Mouse (Mus musculus) right cerebral cortex, postnatal 10 days (tissue): ENCODE measurements at regions not wholly inside any gene's neighbourhood (a gene's known extent, or its start where the extent isn't known, plus 50 kb on each side); places are given as distances from the start of the nearest gene placed in this dataset.

Source experiments
- DNase-seq, 2 experiments: peaks; one replicate each; pipeline ENCODE4 v3.0.0; 2021; ENCODE audit warnings: low spot score in 2 of 2

- DNase-seq, result no peak
Observed at GRCm38 (mm10) chr6:135610504-135611096, 248.3 kb downstream of the Emp1 start.

DNA sequence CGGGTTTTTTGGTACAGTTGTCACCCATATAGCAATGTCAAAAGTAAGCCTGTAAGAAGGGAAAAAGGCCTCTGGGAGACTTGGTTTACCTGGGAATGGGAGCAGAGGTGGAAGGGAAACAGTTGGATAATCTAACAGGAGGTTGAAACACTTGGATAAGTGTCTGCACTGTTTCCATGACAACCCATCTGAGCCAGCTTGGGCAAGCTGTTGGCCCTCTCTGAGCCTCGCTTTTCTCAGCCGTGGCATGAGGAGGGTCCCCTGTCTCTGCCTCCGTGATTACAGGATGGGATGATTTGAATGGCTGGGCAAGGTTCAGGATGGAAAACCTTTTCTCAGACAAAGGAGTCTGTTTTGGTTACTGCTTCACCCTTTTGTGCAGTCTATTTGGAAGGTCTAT lies 265.6 kb downstream of the Emp1 start:
- peak; percentile 63 to 71 for DNase-seq

DNA sequence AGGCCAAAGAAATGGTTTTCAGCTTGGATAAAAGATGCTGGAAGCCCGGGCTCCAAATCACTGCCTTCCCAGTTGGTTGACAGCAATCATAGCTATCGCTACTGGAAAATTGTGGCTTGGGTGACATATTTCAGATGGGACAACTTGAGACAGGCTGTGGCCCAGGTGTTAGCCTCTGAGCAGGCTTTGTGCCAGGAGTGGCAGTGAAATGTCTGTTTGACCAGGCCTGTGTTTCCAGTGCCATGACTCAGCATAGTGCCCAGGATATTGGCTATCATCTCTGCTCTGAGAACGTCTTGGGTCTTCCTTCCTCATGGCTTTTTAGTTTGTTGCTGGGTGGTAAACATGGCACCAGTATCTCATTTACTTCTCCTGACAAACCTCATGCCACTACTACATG lies 266.9 kb downstream of the Emp1 start:
- DNase-seq, result no peak

DNA sequence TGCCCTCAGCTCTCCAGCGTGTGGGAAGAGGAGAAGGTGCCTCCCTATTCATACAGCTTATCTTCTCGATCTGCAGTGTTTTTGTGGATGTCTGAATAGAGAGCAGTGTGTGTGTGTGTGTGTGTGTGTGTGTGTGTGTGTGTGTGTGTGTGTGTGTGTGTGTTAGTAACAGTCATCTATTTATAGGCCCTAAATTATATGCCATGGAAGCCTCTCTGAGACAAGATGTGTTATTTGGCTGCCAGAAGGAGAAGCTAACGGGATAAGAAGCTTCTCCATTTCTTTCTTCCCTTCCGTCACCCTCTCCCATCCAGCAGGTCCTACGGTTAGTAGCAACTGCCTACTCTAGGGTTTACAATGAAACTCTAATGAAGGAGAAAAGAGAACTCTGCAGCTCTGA lies 270.3 kb downstream of the Emp1 start:
- peak in 1 of 2 experiments; percentile 48 for DNase-seq

GRCm38 (mm10) chr6:135636648-135637047 lies 274.3 kb downstream of the Emp1 start:
- peak; percentile 88 to 93 for DNase-seq

GRCm38 (mm10) chr6:135642711-135643110 lies 280.4 kb downstream of the Emp1 start:
- no peak for DNase-seq

GRCm38 (mm10) chr6:135646177-135646576 lies 283.8 kb downstream of the Emp1 start:
- no peak for DNase-seq

DNA sequence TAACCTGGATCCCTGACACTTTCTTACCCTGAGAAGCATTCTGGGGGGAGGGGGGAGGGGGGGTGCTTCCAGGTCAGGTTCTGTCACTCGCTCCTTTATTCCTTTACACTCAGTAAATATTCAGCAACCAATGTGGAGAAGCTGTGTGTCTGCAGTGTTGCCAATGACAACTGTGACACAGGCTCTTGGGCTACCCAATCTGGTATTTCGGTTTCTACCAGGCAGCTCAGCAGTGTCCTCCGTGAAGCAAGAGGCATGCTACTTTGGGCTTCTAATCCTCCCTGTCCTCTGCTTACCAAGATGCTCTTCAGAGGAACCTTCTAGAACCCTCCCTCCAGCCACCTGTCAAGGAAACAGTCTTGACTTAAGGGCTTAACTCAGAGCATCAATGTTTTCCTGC lies 290.7 kb downstream of the Emp1 start:
- no peak for DNase-seq

DNA sequence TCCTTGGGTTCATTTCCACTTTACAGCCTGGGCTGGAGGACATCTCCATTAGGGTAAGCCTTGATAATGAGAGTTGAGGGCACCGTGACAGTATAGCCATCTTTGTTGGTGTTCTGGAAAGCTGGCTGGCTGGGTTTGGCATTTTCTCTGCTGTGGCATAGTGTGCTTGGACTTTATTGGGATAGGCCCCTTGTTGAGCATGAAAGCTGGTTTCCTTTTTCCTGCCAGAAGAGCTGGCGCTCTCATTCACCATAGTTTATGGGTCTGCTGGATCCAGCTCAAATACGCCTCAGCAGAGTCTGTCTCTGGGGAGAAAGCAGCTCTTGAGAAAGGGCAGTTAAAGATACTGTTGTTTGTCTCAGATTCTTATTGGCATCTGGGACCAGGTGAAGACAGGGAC lies 300.0 kb downstream of the Emp1 start:
- DNase-seq, result peak; percentile 65 to 67

DNA sequence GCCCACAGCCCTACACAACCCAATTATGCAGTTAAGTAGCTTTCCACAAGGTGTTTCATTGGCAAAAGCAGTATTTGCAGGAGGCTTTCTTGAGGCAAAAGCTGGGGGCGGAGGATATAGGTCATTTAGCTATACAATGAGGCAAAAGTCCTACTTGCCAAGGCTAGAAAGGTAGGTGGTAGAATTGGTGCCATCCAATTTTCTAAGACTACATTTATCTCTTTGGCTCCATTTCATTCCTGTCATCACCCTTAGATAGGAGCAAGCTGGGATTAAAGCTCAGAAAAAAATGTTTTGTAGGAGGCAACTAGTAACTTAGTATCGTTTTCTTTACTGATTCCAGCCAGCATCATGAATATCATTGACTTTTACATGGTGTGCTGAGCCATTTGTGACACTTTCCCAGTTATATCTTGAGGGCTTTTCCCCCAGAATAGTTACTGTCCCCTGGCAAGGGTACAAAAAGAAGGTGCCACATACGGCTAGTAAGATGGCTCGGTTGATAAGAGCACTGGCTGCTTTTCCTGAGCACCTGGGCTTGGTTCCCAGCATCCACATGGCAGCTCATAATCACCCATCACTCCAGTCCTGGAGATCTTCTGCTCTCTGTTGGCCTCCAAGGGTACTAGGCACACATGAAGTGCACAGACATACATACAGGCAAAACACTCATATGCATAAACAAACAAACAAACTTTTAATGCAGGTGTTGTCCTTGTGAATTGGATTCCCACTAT lies 300.6 kb downstream of the Emp1 start:
- DNase-seq, result no peak
